Mouse (Mus musculus) bone marrow macrophage, adult 2 months (primary cell): Measurements from ENCODE around the gene Fbxo21. TPM values are rescaled to one million over a fixed set of nuclear protein-coding genes. Genes with fewer than 3 reads are reported as not detected.

Experiments used
- H3K27ac ChIP-seq: 2 replicates; pipeline ENCODE4 v1.5.1; 2012; ENCODE audit warnings: low read depth, low read length; ENCODE audit not compliant: insufficient read depth
- H3K4me1 ChIP-seq: 2 replicates; pipeline ENCODE4 v1.6.1; 2012; ENCODE audit warnings: low read length; ENCODE audit not compliant: control insufficient read depth, insufficient read depth
- H3K4me3 ChIP-seq: 2 replicates; pipeline ENCODE4 v1.5.1; 2012; ENCODE audit warnings: mild to moderate bottlenecking, low read length, moderate library complexity; ENCODE audit not compliant: insufficient read depth
- CTCF ChIP-seq: IDR thresholded peaks from 2 replicates; pipeline ENCODE4 v1.5.1; 2012; ENCODE audit warnings: low read depth, mild to moderate bottlenecking, low read length, moderate library complexity
- POLR2A ChIP-seq: IDR thresholded peaks from 2 replicates; pipeline ENCODE4 v1.6.1; 2012; ENCODE audit warnings: mild to moderate bottlenecking, low read depth, low read length, borderline replicate concordance
- polyA plus RNA-seq: library from polyadenylated mRNA; stranded (reverse); fragments of >200 nt; gene quantifications from 2 replicates; pipeline ENCODE4 v1.2.4, GENCODE M21; 2012; ENCODE audit not compliant: missing spikeins, insufficient read depth, insufficient read length

Fbxo21 gene
- polyA plus RNA-seq, 1 experiment, result 17.2 TPM

DNA sequence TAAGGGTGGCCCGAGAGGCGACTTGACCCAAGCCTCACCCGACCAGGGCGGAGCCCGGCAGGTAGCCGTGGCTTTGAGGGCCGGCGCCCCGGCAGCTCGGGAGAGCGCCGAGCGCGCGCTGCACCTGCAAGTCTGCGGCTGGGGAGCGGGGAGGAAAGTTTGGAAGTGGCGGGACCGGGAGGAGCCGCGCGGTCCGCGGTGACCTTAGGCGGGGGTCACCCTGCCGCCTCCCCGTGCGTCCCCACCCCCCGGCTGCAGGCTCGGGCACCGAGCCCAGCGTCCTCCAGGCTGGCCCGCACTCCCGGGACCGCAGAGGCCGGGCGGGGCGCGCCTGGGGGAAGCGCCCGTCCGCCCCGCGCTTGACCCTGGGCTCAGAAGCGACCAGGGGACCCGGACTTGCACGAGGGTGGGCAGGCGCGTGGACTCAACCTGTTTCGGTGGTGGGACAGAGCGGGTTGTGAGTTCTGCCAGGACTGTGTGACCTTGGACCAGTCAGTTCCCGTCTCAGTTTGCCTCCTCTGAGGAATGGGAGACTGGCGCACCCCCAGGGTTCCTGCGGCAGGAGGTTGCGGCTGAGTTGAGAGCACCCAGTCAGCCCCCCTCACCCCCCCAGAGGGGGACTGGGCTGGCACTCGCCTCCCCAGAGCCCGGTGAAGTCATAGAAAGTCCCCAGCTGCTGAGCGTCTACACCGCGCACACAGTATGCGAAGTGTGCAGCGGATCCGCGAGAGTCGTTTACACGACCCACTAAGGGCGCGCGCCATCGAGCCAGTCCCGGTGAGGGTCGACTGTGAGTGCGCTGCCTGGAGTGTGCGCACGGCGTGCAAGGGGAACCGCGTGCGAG, 51.9 kb downstream of the Fbxo21 start:
- Histone ChIP-seq H3K27ac (no peak overlapping the region), H3K4me3 (peak overlapping the region; percentile 43), H3K4me1 (no peaks in the 10 kb centered on the region)
- TF ChIP-seq POLR2A, result no peak
- TF ChIP-seq CTCF, result no peak

DNA sequence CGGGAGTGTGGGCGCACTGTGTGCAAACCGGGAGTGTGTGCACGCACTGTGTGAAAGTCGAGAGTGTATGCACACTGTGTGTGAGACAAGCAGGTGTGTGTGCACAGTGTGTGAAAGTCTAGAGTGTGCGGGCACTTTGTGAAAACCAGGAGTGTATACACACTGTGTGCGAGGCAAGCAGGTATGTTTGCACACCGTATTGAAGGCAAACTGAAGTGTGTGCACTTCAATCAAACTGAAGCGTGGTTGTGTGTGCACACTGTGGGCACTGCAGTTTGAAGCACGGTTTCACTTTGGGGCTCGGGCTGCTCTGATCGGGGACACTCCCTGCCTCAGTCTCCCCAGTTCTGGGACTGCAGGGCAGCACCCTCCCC, 52.5 kb downstream of the Fbxo21 start:
- no peak for TF ChIP-seq CTCF
- Histone ChIP-seq H3K4me3 (peak overlapping the region; percentile 43), H3K4me1 (no peaks in the 10 kb centered on the region), H3K27ac (no peak overlapping the region)

DNA sequence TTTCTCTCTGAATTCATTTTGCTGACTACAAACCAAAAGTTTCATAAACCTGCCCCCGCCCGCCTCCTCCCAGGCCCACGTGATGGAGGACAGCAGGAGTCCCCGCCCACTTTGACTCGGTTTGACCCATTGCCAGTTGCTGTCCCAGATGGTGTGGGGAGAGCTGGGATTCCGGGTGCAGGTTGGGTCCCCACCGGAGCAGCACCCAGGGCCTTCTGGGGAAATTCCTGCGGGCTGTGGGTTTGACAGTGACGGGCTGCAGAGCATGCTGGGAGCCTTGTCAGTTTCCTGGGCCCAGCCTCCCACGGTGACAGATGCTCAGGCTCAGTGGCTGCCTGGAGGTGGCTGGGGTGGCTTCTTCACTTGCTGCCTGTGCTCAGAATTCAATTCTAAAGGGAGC, 52.9 kb downstream of the Fbxo21 start:
- Histone ChIP-seq H3K27ac (no peak overlapping the region), H3K4me3 (peak overlapping the region; percentile 43), H3K4me1 (no peaks in the 10 kb centered on the region)
- TF ChIP-seq CTCF (no peak), POLR2A (no peak)

DNA sequence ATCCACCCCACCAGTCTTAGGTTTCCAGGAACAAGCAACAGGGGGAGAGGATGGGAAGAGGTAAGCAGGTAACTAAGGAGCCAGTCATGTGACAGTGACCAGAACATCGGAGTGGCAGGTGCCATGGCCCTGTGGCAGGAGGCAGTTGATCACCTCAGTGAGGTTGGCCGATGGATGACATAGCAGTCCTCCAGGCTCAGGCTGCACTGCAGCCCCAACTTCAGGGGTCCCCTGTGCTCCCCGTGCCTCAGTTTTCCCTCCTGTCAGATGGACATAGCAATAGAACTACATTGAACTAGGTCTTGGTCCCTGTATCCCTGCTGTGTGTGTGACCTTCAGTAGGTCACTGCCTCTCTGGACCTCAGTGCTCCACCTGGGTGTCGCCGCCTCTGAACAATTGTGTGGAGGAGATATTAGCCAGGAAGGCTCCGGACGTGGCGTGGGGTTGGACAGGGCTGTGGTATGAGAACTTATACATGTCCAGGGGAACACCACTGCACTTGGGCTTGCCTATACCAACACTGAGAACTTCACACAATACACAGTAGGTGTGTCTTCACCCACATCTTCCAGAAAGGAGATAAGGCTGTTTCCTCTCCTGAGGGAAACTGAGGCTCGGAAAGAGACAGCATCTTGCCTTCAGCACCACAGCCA, 53.6 kb downstream of the Fbxo21 start:
- TF ChIP-seq CTCF (no peak), POLR2A (no peak)
- no peak overlapping the region for H3K4me3 ChIP-seq
- no peak overlapping the region for H3K27ac ChIP-seq
- H3K4me1 ChIP-seq, result no peaks in the 10 kb centered on the region

DNA sequence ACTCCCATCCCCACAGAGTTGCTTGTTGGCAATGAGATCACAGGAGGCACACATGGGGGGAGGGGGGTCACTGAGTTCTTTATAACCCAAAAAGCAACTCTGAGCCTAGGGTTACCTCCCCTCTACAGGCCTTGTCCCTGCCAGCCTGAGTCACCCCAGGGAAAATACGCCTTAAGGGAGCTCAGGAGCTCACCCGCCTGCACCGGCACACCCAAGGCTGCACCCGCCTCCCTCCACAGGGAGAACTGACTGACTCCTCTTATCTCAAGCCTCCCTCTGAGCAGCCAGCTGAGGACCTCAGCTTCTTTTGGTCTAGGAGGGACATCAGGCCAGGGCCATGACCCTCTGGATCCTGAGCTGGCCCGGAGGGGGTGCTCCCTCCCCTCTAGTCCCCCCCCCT, 54.5 kb downstream of the Fbxo21 start:
- Histone ChIP-seq H3K4me3 (no peak overlapping the region), H3K4me1 (no peaks in the 10 kb centered on the region), H3K27ac (no peak overlapping the region)
- TF ChIP-seq CTCF (no peak), POLR2A (no peak)

DNA sequence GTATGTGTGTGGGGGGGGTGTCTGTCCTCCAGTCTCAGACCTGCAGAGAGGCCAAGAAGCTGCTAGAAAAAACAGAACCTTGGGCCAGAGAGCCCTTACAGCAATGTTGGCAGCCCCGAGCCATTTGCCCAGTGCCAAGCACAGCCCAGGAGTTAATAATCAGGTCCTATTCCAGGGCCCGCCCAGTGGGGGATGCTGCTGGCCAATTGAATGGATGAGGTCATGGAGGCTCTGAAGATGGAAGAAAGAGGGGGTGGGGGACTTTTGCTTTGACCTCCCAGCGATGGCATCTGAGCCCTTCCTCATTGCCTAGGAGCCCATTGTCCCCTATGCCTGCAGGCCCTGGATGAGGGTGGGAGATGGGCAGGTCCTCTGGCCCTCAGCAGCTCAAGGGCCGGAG, 55.0 kb downstream of the Fbxo21 start:
- no peaks in the 10 kb centered on the region for H3K4me1 ChIP-seq
- TF ChIP-seq POLR2A (no peak), CTCF (no peak)
- H3K27ac ChIP-seq, result no peak overlapping the region
- H3K4me3 ChIP-seq, result no peak overlapping the region

DNA sequence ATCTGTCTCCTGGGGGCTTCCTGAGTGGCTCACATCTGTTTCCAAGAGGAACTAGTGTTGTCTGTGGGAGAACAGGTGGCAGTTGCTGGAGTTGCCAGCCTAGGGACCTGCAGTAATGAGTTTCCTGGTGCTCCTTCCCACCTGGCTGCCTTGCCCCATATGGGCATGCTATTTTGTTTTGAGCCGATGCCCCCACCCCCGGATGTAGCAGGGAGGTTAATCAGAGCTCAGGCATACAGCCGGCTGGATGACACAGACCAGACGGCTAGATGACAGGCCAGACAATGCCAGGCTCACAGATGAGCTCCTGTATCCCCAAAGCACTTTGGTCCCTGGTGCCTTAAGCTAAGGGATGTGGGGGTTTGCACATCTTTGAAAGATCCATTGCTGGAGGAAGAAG, 56.8 kb downstream of the Fbxo21 start:
- TF ChIP-seq CTCF (no peak), POLR2A (no peak)
- H3K4me3 ChIP-seq, result no peak overlapping the region
- H3K4me1 ChIP-seq, result peaks cover 6% of the 10 kb centered on the region; the same call in 1 of the 2 replicates
- H3K27ac ChIP-seq, result no peak overlapping the region

DNA sequence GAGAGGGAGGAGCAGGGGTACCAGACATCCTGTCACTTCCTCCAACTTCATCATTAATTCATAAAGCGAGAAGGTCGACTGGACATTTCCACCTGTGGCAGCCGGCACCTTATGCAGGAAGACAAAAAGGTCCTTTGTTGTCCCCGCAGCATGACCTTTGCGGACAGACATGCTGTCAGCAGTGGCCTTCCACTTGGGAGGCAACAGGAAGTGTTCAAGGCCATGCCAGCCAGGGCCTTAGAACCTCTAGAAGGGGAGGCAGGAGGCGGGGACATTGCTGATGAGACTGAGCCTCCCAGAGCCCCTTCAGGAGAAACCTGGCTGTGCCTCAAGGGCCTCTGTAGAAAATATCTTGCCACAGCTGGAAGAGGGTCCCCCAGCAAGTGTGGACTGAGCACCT, 57.2 kb downstream of the Fbxo21 start:
- H3K4me3 ChIP-seq, result no peak overlapping the region
- TF ChIP-seq CTCF (no peak), POLR2A (no peak)
- H3K27ac ChIP-seq, result no peak overlapping the region
- H3K4me1 ChIP-seq, result peaks cover 6% of the 10 kb centered on the region; the same call in 1 of the 2 replicates

DNA sequence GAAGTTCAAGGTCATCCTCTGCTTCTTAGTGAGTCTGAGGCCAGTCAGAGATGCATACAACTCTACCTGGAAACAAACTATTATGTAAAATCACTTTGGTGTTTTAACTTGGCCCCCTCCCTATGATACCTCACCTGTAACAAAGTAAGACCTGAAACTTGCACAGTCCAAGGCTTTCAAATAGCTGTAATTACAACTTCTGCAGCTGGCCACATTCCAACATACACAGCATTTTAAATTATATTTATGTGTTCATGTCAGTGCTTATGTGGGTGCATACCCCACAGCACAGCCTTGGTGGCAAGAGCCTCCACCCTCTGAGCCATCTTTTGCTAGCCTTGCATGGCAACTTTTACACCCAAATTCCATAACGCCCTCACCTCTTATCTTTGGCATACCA, 58.1 kb downstream of the Fbxo21 start:
- Histone ChIP-seq H3K27ac (no peak overlapping the region), H3K4me3 (no peak overlapping the region), H3K4me1 (peaks cover 6% of the 10 kb centered on the region; the same call in 1 of the 2 replicates)
- TF ChIP-seq CTCF (no peak), POLR2A (no peak)

DNA sequence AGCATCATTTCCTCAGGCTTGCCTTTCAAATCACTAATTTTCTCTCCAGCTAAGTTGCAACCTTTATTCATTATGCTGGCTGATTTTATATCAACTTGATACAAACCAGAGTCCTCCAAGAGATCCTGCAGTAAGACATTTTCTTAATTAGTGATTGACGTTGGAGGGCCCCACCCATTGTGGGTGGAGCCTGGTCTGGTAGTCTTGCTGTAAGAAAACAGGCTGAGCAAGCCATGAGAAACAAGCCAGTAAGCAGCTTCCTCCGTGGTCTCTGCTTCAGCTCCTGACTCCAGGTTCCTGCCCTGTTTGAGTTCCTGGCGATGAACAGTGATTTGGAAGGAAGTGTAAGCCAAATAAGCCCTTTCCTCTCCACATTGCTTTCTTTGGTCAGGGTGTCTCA, 59.3 kb downstream of the Fbxo21 start:
- H3K27ac ChIP-seq, result no peak overlapping the region
- TF ChIP-seq CTCF (no peak), POLR2A (no peak)
- H3K4me1 ChIP-seq, result peaks cover 6% of the 10 kb centered on the region; the same call in 1 of the 2 replicates

More for the DNA sequence above, 59.3 kb downstream of the Fbxo21 start:
- no peak overlapping the region for H3K4me3 ChIP-seq
